Mouse (Mus musculus) myocyte (in vitro differentiated cells): ENCODE data around the gene Cobl.

Experiments
- CEBPB ChIP-seq: IDR thresholded peaks from 2 replicates; pipeline ENCODE4 v1.6.1; 2011; ENCODE audit warnings: mild to moderate bottlenecking, moderate library complexity; ENCODE audit not compliant: poor library complexity, insufficient read depth, severe bottlenecking
- E2F4 ChIP-seq: IDR thresholded peaks from one replicate; pipeline ENCODE4 v1.6.1; 2011; ENCODE audit warnings: mild to moderate bottlenecking, control low read depth, moderate library complexity; ENCODE audit not compliant: insufficient read depth
- MAX ChIP-seq: IDR thresholded peaks from one replicate; pipeline ENCODE4 v1.6.1; 2011; ENCODE audit warnings: low read depth, mild to moderate bottlenecking, control low read depth
- MYOD1 ChIP-seq, 3 experiments: IDR thresholded peaks; one replicate each; pipeline ENCODE4 v1.6.1; 2011; ENCODE audit warnings: control low read depth in 2 of 3, low read depth in 2 of 3, mild to moderate bottlenecking in 2 of 3, moderate library complexity in 1 of 3; ENCODE audit not compliant: insufficient read length in 2 of 3, control insufficient read depth in 1 of 3
- MYOG ChIP-seq, 3 experiments: IDR thresholded peaks; one replicate each; pipeline ENCODE4 v1.6.1; 2011; ENCODE audit warnings: control low read depth in 2 of 3, low read depth in 2 of 3, mild to moderate bottlenecking in 2 of 3; ENCODE audit not compliant: insufficient read length in 2 of 3, control insufficient read depth in 1 of 3, insufficient read depth in 1 of 3
- POLR2A ChIP-seq: IDR thresholded peaks from one replicate; pipeline ENCODE4 v1.6.1; 2011; ENCODE audit warnings: low read depth, mild to moderate bottlenecking, control low read depth, moderate library complexity; ENCODE audit not compliant: insufficient read length
- POLR2AphosphoS2 ChIP-seq: IDR thresholded peaks from one replicate; pipeline ENCODE4 v1.6.1; 2011; ENCODE audit warnings: low read depth, control low read depth; ENCODE audit not compliant: insufficient read length
- REST ChIP-seq: IDR thresholded peaks from one replicate; pipeline ENCODE4 v1.6.1; 2011; ENCODE audit warnings: mild to moderate bottlenecking, control low read depth, moderate library complexity; ENCODE audit not compliant: insufficient read depth, insufficient read length
- SRF ChIP-seq: IDR thresholded peaks from one replicate; pipeline ENCODE4 v1.6.1; 2011; ENCODE audit warnings: low read depth; ENCODE audit not compliant: control insufficient read depth, insufficient read length
- TCF12 ChIP-seq: IDR thresholded peaks from one replicate; pipeline ENCODE4 v1.6.1; 2011; ENCODE audit warnings: mild to moderate bottlenecking, control low read depth; ENCODE audit not compliant: poor library complexity, insufficient read depth, severe bottlenecking
- TCF3 ChIP-seq: IDR thresholded peaks from one replicate; pipeline ENCODE4 v1.6.1; 2011; ENCODE audit warnings: low read depth, control low read depth; ENCODE audit not compliant: insufficient read length
- USF1 ChIP-seq: IDR thresholded peaks from one replicate; pipeline ENCODE4 v1.6.1; 2011; ENCODE audit warnings: low read depth, mild to moderate bottlenecking, control low read depth, moderate library complexity

DNA sequence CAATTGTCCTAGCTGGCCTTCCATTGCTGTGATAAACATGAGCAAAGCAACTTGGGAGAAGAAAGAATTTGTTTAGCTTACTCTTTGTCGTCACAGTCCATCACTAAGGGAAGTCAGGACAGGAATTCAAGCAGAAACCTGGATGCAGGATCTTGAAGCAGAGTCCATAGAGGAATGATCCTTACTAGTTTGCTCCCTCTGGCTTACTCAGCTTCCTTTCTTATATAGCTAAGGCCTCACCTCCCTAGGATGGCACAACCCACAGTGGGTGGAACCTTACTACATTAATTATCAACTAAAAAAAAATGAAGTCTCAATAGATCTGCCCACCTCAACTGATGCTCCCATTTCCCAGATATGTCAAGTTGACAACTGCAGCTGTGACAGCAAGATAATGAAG is 52.8 kb downstream of the Cobl start:
- no peak for TF ChIP-seq USF1
- no peak for TF ChIP-seq POLR2A
- TF ChIP-seq E2F4: no peak
- TF ChIP-seq MYOG (IDR thresholded peaks at IDR 0.05; ENCODE audit: control insufficient read depth in 1 of 3, insufficient read depth in 1 of 3, insufficient read length in 2 of 3, low read depth in 2 of 3): no peak
- no peak for TF ChIP-seq TCF12
- no peak for TF ChIP-seq REST
- no peak for TF ChIP-seq CEBPB
- no peak for TF ChIP-seq POLR2AphosphoS2
- no peak for TF ChIP-seq MYOD1 (IDR thresholded peaks at IDR 0.05; ENCODE audit: control insufficient read depth in 1 of 3, insufficient read length in 2 of 3, low read depth in 2 of 3)
- TF ChIP-seq MAX: no peak
- no peak for TF ChIP-seq SRF
- no peak for TF ChIP-seq TCF3
